Mouse (Mus musculus) embryonic facial prominence, embryonic 10.5 days (tissue): ENCODE measurements around the gene 1700017B05Rik. TPM values are rescaled to one million over a fixed set of nuclear protein-coding genes. Genes with fewer than 3 reads are reported as not detected.

Experiments used
- DNase-seq: peaks from one replicate; pipeline ENCODE4 v3.0.0-alpha.2; 2017; ENCODE audit warnings: low spot score
- H3K27ac ChIP-seq: fragments of 300-500 bp; sonication (generic); replicated peaks from 2 replicates; pipeline ENCODE4 v1.5.1; 2016; ENCODE audit warnings: mild to moderate bottlenecking
- H3K27me3 ChIP-seq: fragments of 300-500 bp; sonication (generic); replicated peaks from 2 replicates; pipeline ENCODE4 v1.6.1; 2016; ENCODE audit warnings: low read depth, mild to moderate bottlenecking; ENCODE audit not compliant: poor library complexity, severe bottlenecking
- H3K36me3 ChIP-seq: fragments of 300-500 bp; sonication (generic); replicated peaks from 2 replicates; pipeline ENCODE4 v1.6.1; 2016; ENCODE audit warnings: mild to moderate bottlenecking, moderate library complexity
- H3K4me1 ChIP-seq: fragments of 300-500 bp; sonication (generic); 2 replicates; pipeline ENCODE4 v1.6.1; 2016
- H3K4me3 ChIP-seq: fragments of 300-500 bp; sonication (generic); 2 replicates; pipeline ENCODE4 v1.5.1; 2016; ENCODE audit warnings: mild to moderate bottlenecking, moderate library complexity
- H3K9me3 ChIP-seq: fragments of 300-500 bp; sonication (generic); 2 replicates; pipeline ENCODE4 v1.6.1; 2016; ENCODE audit warnings: mild to moderate bottlenecking
- WGBS: fragments of 180-500 bp; shearing (Covaris S2); methylation state at CpG from one replicate; pipeline ENCODE4 v1.1.7; 2016; 5-methylcytosine and 5-hydroxymethylcytosine counted together
- polyA plus RNA-seq: library from polyadenylated mRNA; unstranded; fragments of >200 nt; fragmentation: Nextera tagmentation; extraction: Ambion mirVana; gene quantifications from 2 replicates; pipeline ENCODE4 v1.2.1, GENCODE M21; 2016

The 1700017B05Rik gene
- polyA plus RNA-seq, 1 experiment from 2014 or later: 16.8 TPM

GRCm38 (mm10) chr9:57294905-57295304, 32.5 kb upstream of the 1700017B05Rik start:
- H3K4me3 ChIP-seq: no peak overlapping the region
- peaks cover 5% of the 10 kb centered on the region; the same call in 1 of the 2 replicates for H3K4me1 ChIP-seq
- no peaks in the 10 kb centered on the region for H3K36me3 ChIP-seq
- no peaks in the 10 kb centered on the region for H3K9me3 ChIP-seq
- no peak for DNase-seq
- no peak overlapping the region for H3K27ac ChIP-seq
- H3K27me3 ChIP-seq: no peaks in the 10 kb centered on the region
- 84% methylated on average over 3 of the region's 3 CpGs for WGBS

GRCm38 (mm10) chr9:57287183-57287582, 24.8 kb upstream of the 1700017B05Rik start:
- Histone ChIP-seq H3K27me3 (peaks cover 11% of the 10 kb centered on the region), H3K4me3 (no peak overlapping the region), H3K4me1 (no peaks in the 10 kb centered on the region), H3K36me3 (no peaks in the 10 kb centered on the region), H3K9me3 (no peaks in the 10 kb centered on the region), H3K27ac (no peak overlapping the region)
- DNase-seq: no peak
- WGBS: 84% methylated on average over 6 of the region's 6 CpGs

GRCm38 (mm10) chr9:57283311-57283710, 20.9 kb upstream of the 1700017B05Rik start:
- Histone ChIP-seq H3K4me1 (peaks cover 26% of the 10 kb centered on the region), H3K27me3 (peaks cover 26% of the 10 kb centered on the region), H3K9me3 (no peaks in the 10 kb centered on the region), H3K27ac (no peak overlapping the region), H3K36me3 (no peaks in the 10 kb centered on the region), H3K4me3 (no peak overlapping the region)
- WGBS: 82% methylated on average over 4 of the region's 4 CpGs
- DNase-seq: no peak

GRCm38 (mm10) chr9:57282686-57283085, 20.3 kb upstream of the 1700017B05Rik start:
- Histone ChIP-seq H3K36me3 (no peaks in the 10 kb centered on the region), H3K9me3 (no peaks in the 10 kb centered on the region), H3K27ac (no peak overlapping the region), H3K27me3 (peaks cover 26% of the 10 kb centered on the region), H3K4me3 (no peak overlapping the region), H3K4me1 (peaks cover 31% of the 10 kb centered on the region)
- 83% methylated on average over 3 of the region's 3 CpGs for WGBS
- DNase-seq: no peak

- peak; percentile 54 for DNase-seq
- no peaks in the 10 kb centered on the region for H3K9me3 ChIP-seq
- H3K4me1 ChIP-seq: peaks cover 34% of the 10 kb centered on the region
- H3K4me3 ChIP-seq: peak overlapping the region; percentile 41
- whole genome bisulfite sequencing: 13% methylated on average over 20 of the region's 20 CpGs
- H3K36me3 ChIP-seq: no peaks in the 10 kb centered on the region
- H3K27me3 ChIP-seq: peaks cover 26% of the 10 kb centered on the region
- peak overlapping the region; percentile 12; the same call in 1 of the 2 replicates for H3K27ac ChIP-seq
Measured at GRCm38 (mm10) chr9:57281549-57281948, 19.1 kb upstream of the 1700017B05Rik start.

- no peak for DNase-seq
- WGBS: 71% methylated on average over 4 of the region's 4 CpGs
Measured at GRCm38 (mm10) chr9:57279441-57279840, 17.0 kb upstream of the 1700017B05Rik start.

GRCm38 (mm10) chr9:57278268-57278667, 15.9 kb upstream of the 1700017B05Rik start:
- no peaks in the 10 kb centered on the region for H3K9me3 ChIP-seq
- H3K4me3 ChIP-seq: no peak overlapping the region
- H3K4me1 ChIP-seq: peaks cover 42% of the 10 kb centered on the region
- H3K27me3 ChIP-seq: peaks cover 25% of the 10 kb centered on the region
- H3K36me3 ChIP-seq: no peaks in the 10 kb centered on the region
- DNase-seq: no peak
- peak overlapping the region; percentile 15; the same call in 1 of the 2 replicates for H3K27ac ChIP-seq
- 69% methylated on average over 4 of the region's 4 CpGs for WGBS

More at GRCm38 (mm10) chr9:57279441-57279840, 17.0 kb upstream of the 1700017B05Rik start:
- Histone ChIP-seq H3K4me3 (no peak overlapping the region), H3K27ac (0 out of 2 replicates have a peak overlapping the region, but pooled peaks have one; percentile 4), H3K4me1 (peaks cover 34% of the 10 kb centered on the region), H3K27me3 (peaks cover 26% of the 10 kb centered on the region), H3K9me3 (no peaks in the 10 kb centered on the region), H3K36me3 (no peaks in the 10 kb centered on the region)

- no peaks in the 10 kb centered on the region for H3K9me3 ChIP-seq
- peaks cover 54% of the 10 kb centered on the region for H3K4me1 ChIP-seq
- no peak for DNase-seq
- no peak overlapping the region for H3K27ac ChIP-seq
- peaks cover 18% of the 10 kb centered on the region for H3K27me3 ChIP-seq
- no peak overlapping the region for H3K4me3 ChIP-seq
- no peaks in the 10 kb centered on the region for H3K36me3 ChIP-seq
Measured at GRCm38 (mm10) chr9:57276311-57276710, 13.9 kb upstream of the 1700017B05Rik start.

GRCm38 (mm10) chr9:57273805-57274494, 11.5 kb upstream of the 1700017B05Rik start:
- H3K9me3 ChIP-seq: no peaks in the 10 kb centered on the region
- H3K27me3 ChIP-seq: peaks cover 24% of the 10 kb centered on the region
- no peak for DNase-seq
- 39% methylated on average over 6 of the region's 6 CpGs for WGBS
- no peak overlapping the region for H3K4me3 ChIP-seq
- H3K27ac ChIP-seq: no peak overlapping the region
- peaks cover 65% of the 10 kb centered on the region for H3K4me1 ChIP-seq
- H3K36me3 ChIP-seq: no peaks in the 10 kb centered on the region

GRCm38 (mm10) chr9:57272902-57273804, 10.7 kb upstream of the 1700017B05Rik start:
- Histone ChIP-seq H3K27me3 (peaks cover 26% of the 10 kb centered on the region), H3K36me3 (no peaks in the 10 kb centered on the region), H3K9me3 (no peaks in the 10 kb centered on the region), H3K4me3 (no peak overlapping the region), H3K4me1 (peaks cover 65% of the 10 kb centered on the region), H3K27ac (no peak overlapping the region)
- DNase-seq: no peak
- WGBS: 58% methylated on average over 8 of the region's 8 CpGs

- Histone ChIP-seq H3K36me3 (no peaks in the 10 kb centered on the region), H3K4me1 (peaks cover 70% of the 10 kb centered on the region), H3K4me3 (no peak overlapping the region), H3K27ac (no peak overlapping the region; the same call in 1 of the 2 replicates), H3K9me3 (no peaks in the 10 kb centered on the region), H3K27me3 (peaks cover 26% of the 10 kb centered on the region)
- no peak for DNase-seq
- WGBS: 54% methylated on average over 9 of the region's 9 CpGs
Measured at GRCm38 (mm10) chr9:57271837-57272562, 9.6 kb upstream of the 1700017B05Rik start.

GRCm38 (mm10) chr9:57271081-57271480, 8.7 kb upstream of the 1700017B05Rik start:
- Histone ChIP-seq H3K9me3 (no peaks in the 10 kb centered on the region), H3K4me1 (peaks cover 79% of the 10 kb centered on the region), H3K36me3 (no peaks in the 10 kb centered on the region), H3K27ac (no peak overlapping the region), H3K4me3 (no peak overlapping the region), H3K27me3 (peaks cover 34% of the 10 kb centered on the region)
- DNase-seq: no peak
- WGBS: 42% methylated on average over 1 of the region's 1 CpGs
